Mouse (Mus musculus) liver, embryonic 16.5 days (tissue): ENCODE results near the gene Slc25a12. TPM values are rescaled to one million over a fixed set of nuclear protein-coding genes. Genes with fewer than 3 reads are reported as not detected.

Experiments
- ATAC-seq: fragments of 200-750 bp; cut with Nextera tagmentation; 2 replicates; pipeline ENCODE4 v1.8.0; 2017; ENCODE audit warnings: low read depth, mild to moderate bottlenecking, moderate number of reproducible peaks, moderate library complexity
- H3K27ac ChIP-seq: fragments of 300-500 bp; sonication (generic); 2 replicates; pipeline ENCODE4 v1.5.1; 2014; ENCODE audit warnings: mild to moderate bottlenecking, low read length
- H3K27me3 ChIP-seq: fragments of 300-500 bp; sonication (generic); 2 replicates; pipeline ENCODE4 v1.6.1; 2014; ENCODE audit warnings: low read depth, low read length, mixed read lengths; ENCODE audit not compliant: control insufficient read depth, insufficient read depth
- H3K36me3 ChIP-seq: fragments of 300-500 bp; sonication (generic); 2 replicates; pipeline ENCODE4 v1.6.1; 2014; ENCODE audit warnings: mild to moderate bottlenecking; ENCODE audit not compliant: control insufficient read depth, insufficient read depth
- H3K4me1 ChIP-seq: fragments of 300-500 bp; sonication (generic); 2 replicates; pipeline ENCODE4 v1.6.1; 2014; ENCODE audit warnings: low read depth, low read length, mixed read lengths; ENCODE audit not compliant: control insufficient read depth
- H3K4me2 ChIP-seq: fragments of 300-500 bp; sonication (generic); 2 replicates; pipeline ENCODE4 v1.6.1; 2014; ENCODE audit warnings: low read depth, low read length, mixed read lengths
- H3K4me3 ChIP-seq: fragments of 300-500 bp; sonication (generic); 2 replicates; pipeline ENCODE4 v1.5.1; 2014; ENCODE audit warnings: low read depth, mild to moderate bottlenecking, low read length
- H3K9ac ChIP-seq: fragments of 300-500 bp; sonication (generic); 2 replicates; pipeline ENCODE4 v1.6.1; 2014; ENCODE audit warnings: low read depth, low read length
- H3K9me3 ChIP-seq: fragments of 300-500 bp; sonication (generic); replicated peaks from 2 replicates; pipeline ENCODE4 v1.6.1; 2016; ENCODE audit warnings: low read length; ENCODE audit not compliant: control insufficient read depth
- WGBS: fragments of 180-500 bp; shearing (Covaris S2); extraction: QIAGEN DNeasy Blood & Tissue Kit; methylation state at CpG from one replicate; pipeline ENCODE4 v1.1.7; 2014; ENCODE audit not compliant: insufficient replicate concordance; 5-methylcytosine and 5-hydroxymethylcytosine counted together
- polyA plus RNA-seq: library from polyadenylated mRNA; unstranded; fragments of >200 nt; fragmentation: Nextera tagmentation; extraction: Ambion mirVana; gene quantifications from 2 replicates; pipeline ENCODE4 v1.2.1, GENCODE M21; 2015

Slc25a12 gene
- polyA plus RNA-seq, 1 experiment from 2014 or later: 22.6 TPM

DNA sequence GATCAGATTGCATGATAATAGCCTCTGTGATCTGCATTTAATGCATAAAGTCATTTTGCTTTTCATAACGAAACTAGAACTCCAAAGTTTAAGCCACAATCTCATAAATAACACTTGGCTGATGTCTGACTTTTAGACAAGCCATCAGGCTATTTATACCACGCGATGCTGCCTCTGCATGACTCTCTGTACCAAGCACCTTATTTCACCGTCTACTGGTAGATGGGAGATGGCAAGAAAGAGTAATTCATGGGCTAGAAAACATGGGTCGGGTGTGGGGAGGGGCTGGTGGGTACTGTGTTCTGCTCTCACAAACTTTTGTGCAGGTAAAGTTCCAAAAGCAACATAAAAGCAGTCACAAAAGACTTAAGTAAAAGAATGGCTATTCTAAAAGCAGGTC lies 27.4 kb downstream of the Slc25a12 start:
- H3K27me3 ChIP-seq: no peaks in the 10 kb centered on the region
- H3K4me3 ChIP-seq: no peak overlapping the region
- no peak overlapping the region for H3K4me2 ChIP-seq
- no peaks in the 10 kb centered on the region for H3K9me3 ChIP-seq
- 64% methylated on average over 5 of the region's 5 CpGs for WGBS
- H3K27ac ChIP-seq: no peak overlapping the region
- no peaks in the 10 kb centered on the region for H3K4me1 ChIP-seq
- peaks cover 10% of the 10 kb centered on the region; the same call in 1 of the 2 replicates for H3K36me3 ChIP-seq
- H3K9ac ChIP-seq: no peak overlapping the region
- no peak for ATAC-seq

DNA sequence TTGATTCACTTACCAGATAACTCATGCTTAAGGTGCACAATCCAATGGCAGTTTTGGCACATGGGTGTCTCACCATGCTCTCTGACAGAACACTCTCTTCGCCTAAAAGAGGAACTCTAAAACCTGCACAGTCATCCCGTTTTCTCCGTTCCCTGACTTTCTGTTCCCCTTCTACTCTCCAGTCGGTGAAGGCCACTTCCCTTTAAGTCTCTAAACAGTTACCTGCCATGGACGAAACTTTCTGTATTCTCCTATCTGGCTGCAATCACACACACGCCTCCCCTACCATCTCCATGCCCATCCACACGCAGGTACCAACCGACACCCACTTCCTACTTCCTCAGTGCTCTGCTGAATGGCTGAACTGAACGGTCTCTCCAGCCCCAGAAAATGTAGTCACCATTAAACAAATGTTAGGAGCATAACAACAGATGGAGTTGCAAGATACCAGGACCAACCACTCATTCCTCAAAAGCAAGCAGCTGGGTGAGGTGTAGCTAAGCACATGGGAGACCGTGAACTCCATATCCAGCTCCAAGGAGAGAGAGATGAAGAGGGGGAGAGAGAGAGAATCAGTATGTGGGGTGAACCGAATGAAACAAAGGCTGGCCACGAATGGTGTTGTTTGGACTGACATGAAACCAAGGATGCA lies 29.3 kb downstream of the Slc25a12 start:
- H3K27me3 ChIP-seq: no peaks in the 10 kb centered on the region
- no peak for ATAC-seq
- H3K9me3 ChIP-seq: no peaks in the 10 kb centered on the region
- H3K4me3 ChIP-seq: no peak overlapping the region
- H3K4me1 ChIP-seq: no peaks in the 10 kb centered on the region
- 0 out of 2 replicates have a peak overlapping the region, but pooled peaks have one; percentile 48 for H3K27ac ChIP-seq
- WGBS: 21% methylated on average over 12 of the region's 12 CpGs
- H3K36me3 ChIP-seq: peaks cover 5% of the 10 kb centered on the region; the same call in 1 of the 2 replicates
- peak overlapping the region; percentile 22; the same call in 1 of the 2 replicates for H3K4me2 ChIP-seq
- no peak overlapping the region for H3K9ac ChIP-seq

DNA sequence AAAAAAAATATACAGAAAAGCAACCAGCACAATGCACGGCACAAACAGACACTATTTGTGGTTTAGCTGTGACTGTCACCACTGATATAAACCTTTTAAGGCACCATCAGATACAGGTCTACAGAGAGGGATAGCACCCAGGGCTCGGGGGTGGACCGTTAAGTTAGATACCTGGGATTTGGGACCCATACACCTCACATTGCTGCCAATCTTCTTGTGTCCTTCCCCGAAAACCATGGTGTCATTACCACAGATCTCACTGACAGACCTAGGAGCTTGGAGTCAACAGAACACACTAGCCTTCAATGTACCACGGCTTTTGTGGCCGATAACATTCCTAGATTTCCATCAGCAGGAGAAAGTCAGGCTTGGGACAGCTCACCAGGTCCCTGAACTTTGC lies 30.9 kb downstream of the Slc25a12 start:
- Histone ChIP-seq H3K36me3 (no peaks in the 10 kb centered on the region), H3K4me3 (no peak overlapping the region), H3K9me3 (no peaks in the 10 kb centered on the region), H3K27ac (no peak overlapping the region), H3K9ac (no peak overlapping the region), H3K4me2 (no peak overlapping the region), H3K4me1 (no peaks in the 10 kb centered on the region), H3K27me3 (no peaks in the 10 kb centered on the region)
- no peak for ATAC-seq
- 36% methylated on average over 6 of the region's 6 CpGs for WGBS

DNA sequence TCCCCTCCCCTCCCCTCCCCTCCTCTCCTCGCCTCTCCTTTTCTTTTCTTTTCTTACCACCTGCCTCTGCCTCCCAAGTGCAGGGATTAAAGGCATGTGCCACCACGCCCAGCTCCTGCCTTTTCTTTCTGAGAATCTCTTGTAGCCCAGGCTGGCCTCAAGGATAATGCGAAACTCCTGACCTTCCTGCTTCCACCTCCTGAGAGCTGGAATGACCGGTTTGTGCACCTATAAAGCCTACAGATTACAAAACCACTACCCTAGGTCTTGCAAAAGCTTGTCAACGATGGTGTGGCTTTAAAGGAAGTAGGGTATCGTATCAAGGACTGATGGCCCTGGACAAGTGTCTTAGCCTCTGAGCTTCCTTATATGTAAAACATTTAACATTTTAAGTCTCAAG lies 31.3 kb downstream of the Slc25a12 start:
- Histone ChIP-seq H3K9me3 (no peaks in the 10 kb centered on the region), H3K4me1 (no peaks in the 10 kb centered on the region), H3K27ac (no peak overlapping the region), H3K4me3 (no peak overlapping the region), H3K36me3 (no peaks in the 10 kb centered on the region), H3K9ac (no peak overlapping the region), H3K27me3 (no peaks in the 10 kb centered on the region), H3K4me2 (no peak overlapping the region)
- 46% methylated on average over 5 of the region's 6 CpGs for WGBS
- ATAC-seq: no peak

DNA sequence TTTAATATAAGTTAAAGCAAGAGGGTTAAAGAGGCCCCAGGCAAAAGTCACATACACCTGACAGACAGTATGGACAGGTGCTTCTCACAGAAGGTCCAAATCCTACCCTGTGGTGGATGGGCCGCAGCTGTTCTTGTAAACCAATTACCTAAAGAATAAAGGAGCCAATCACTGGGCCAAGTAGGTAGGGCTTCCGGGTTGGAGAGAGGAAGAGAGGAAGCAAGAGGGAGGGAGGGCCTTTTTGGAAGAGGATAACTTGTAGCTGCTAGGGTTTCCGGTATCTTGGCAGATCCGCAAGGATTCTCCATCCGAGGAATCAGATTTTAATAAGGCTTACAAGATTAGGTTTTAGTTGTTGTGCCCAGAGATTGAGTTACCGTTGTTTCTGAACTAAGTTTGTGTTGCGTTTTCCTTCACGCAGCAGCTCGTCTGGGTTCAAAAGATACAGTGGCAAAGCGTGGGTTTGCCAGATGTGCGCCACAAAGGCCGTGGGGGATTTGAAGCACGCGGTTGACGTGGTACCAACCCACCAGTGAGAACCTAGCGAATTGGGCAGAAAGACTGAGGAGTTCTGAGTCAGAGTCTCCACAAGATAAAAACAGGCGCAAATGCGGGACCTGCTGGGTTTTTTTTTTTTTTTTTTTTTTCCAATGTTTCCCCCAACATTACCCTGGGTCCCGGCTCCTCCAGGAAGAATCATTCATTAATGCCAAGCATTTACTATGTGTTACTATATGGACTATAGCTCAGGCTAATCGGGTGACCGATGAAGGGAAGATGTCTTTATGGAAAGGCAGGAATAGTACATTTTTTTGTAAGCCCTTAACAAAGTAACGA lies 33.3 kb downstream of the Slc25a12 start:
- Histone ChIP-seq H3K36me3 (no peaks in the 10 kb centered on the region), H3K4me3 (no peak overlapping the region), H3K9ac (no peak overlapping the region), H3K27me3 (no peaks in the 10 kb centered on the region), H3K27ac (no peak overlapping the region), H3K9me3 (no peaks in the 10 kb centered on the region), H3K4me2 (no peak overlapping the region), H3K4me1 (no peaks in the 10 kb centered on the region)
- 80% methylated on average over 22 of the region's 22 CpGs for WGBS
- no peak for ATAC-seq

DNA sequence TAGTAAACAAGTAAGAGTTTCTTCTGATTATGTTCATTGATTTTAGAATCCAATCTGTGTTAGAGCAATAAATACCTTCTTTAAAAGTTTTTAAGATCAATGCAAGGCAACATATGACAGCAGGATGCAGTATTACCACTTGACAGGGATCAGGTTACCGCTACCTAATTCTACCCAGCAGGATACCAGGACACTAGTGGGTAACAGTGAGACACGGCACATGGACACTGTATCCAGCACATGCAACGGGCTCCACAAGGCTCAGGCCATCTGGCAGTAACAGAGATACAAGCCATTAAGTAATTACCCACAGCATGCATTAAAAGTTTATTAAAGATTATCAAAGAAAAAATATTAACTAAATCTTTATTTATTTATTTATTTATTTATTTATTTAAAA lies 37.8 kb downstream of the Slc25a12 start:
- H3K9ac ChIP-seq: no peak overlapping the region
- H3K27me3 ChIP-seq: no peaks in the 10 kb centered on the region
- 86% methylated on average over 3 of the region's 3 CpGs for WGBS
- no peaks in the 10 kb centered on the region for H3K36me3 ChIP-seq
- H3K4me3 ChIP-seq: no peak overlapping the region
- no peaks in the 10 kb centered on the region for H3K9me3 ChIP-seq
- no peaks in the 10 kb centered on the region for H3K4me1 ChIP-seq
- no peak overlapping the region for H3K4me2 ChIP-seq
- H3K27ac ChIP-seq: no peak overlapping the region
- no peak for ATAC-seq

DNA sequence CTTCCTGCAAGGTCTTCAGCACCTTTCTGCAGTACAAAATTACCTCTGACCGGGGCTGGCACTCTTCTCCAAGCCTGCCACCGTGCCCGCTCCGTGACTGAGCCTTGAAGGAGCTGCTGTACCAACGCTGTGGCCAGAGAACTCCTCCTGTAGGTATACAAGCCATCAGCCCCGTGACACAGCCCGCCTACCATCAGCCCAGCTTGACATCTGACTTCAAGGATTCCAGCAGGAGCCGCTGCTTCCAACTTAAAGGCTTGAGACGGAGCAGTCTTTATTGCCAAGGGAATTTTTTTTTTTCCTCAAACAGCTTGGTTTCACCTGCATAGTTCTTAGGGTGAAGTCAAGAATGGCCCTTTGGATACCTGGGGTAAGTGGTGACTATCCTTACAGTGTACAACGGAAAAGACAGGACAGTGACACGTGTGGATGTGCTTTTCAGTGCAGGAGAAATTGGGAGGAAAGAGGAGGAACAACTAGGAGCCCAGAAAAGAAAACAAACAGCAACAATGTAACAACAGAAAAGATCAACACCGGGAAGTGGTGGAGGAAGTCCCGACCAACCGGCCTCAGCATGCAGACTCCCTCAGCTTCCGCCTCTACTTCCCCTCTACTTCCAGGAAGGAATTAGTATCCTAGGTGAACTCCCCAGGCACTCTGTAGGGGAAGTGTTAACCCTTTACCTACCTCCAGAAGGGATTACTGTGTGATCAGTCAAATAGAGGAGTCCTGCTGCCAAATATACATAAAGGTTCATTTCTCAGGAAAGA lies 39.0 kb downstream of the Slc25a12 start:
- 63% methylated on average over 15 of the region's 15 CpGs for WGBS
- Histone ChIP-seq H3K4me3 (no peak overlapping the region), H3K4me1 (no peaks in the 10 kb centered on the region), H3K9me3 (no peaks in the 10 kb centered on the region), H3K36me3 (no peaks in the 10 kb centered on the region), H3K27ac (no peak overlapping the region), H3K9ac (no peak overlapping the region), H3K4me2 (no peak overlapping the region), H3K27me3 (no peaks in the 10 kb centered on the region)
- no peak for ATAC-seq

DNA sequence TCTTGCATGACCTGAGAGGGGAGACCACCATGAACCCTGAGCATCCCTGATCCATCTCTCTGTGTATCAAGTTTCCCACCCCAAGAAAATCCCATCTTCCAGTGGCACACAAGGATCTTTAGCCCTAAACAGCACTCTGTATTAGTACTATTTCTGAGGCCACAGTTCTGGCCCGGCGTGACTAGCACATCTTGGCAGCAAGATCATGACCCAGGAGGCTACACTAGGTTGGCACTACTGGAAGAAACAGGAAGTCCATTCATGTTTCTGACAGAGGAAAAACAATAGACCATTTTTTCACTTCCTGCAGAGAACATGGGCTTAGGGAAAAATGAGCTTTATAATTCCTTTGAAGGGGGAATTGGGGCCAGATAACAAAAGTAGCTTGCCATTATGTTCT lies 39.8 kb downstream of the Slc25a12 start:
- H3K9me3 ChIP-seq: no peaks in the 10 kb centered on the region
- 88% methylated on average over 2 of the region's 2 CpGs for WGBS
- no peak for ATAC-seq

More for the DNA sequence above, 39.8 kb downstream of the Slc25a12 start:
- Histone ChIP-seq H3K9ac (no peak overlapping the region), H3K36me3 (no peaks in the 10 kb centered on the region), H3K27me3 (no peaks in the 10 kb centered on the region), H3K4me2 (no peak overlapping the region), H3K4me1 (no peaks in the 10 kb centered on the region), H3K27ac (no peak overlapping the region), H3K4me3 (no peak overlapping the region)
